Mouse (Mus musculus) left cerebral cortex, postnatal 4 days (tissue): ENCODE measurements around the gene Stk4. TPM values are rescaled to one million over a fixed set of nuclear protein-coding genes. Genes with fewer than 3 reads are reported as not detected.
"Not testable (repeated sequence)": the region's sequence is repeated elsewhere in the genome, so short reads cannot be mapped to it uniquely, and the experiment has no call there.

Experiments used
- DNase-seq: peaks from one replicate; pipeline ENCODE4 v3.0.0-alpha.2; 2022
- intact Hi-C: fragments of 180-260 bp; cut with DNase I; formaldehyde crosslinking; loops from one replicate; pipeline ENCODE4 v1.15.1; 2025
- total RNA-seq, 2 experiments: library from RNA; stranded (reverse); gene quantifications; 2 replicates each; pipeline ENCODE4 v1.2.3; 2021

Gene Stk4
- total RNA-seq = 10 to 100 TPM; 31.8 to 38.8 TPM

GRCm38 (mm10) chr2:164070142-164070764, at the start of gene Stk4:
Gene Stk4, plus strand, starts transcription at chr2:164070322.
- intact Hi-C loops = no loop called here
- peak; percentile 24 for DNase-seq

DNA sequence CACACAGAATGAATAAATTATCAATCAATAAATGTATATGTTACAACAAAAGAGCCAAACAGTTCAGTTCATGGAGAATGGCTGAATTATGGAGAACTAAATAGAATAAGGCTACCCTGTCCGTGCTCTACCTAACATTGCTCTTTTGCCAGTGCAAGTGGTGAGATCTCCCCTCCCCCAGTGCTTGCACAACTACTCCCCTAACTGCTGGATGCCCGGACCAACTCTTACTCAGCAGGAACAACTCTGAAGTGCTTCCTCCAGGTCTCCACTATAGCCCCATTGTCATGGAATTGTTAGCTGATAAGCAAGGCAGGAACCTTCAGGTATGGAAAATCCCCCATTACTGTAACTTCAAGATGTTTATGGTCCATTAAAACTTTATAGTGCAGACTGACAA, 48.0 kb upstream of the Stk4 start:
- intact Hi-C loops = no loop called here
- DNase-seq = no peak

DNA sequence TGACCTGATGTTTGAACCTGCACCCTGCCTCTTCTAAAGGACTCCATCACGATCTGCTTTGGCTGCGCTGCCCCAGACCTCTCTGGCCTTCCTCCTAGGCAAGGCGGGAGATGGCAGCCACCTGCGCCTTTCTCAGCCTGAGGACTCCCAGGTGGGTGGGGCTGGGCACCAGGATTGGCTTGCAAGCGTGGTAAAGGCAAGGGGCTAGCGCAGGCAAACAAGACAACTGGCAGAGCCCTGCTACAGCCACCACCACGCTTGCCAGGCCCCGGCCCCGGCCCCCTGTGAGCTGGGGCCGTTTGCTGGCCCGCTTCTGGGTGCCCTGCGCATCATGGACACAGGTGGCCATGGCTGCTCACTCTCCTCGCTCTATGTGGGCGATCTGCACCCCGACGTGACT, 45.0 kb upstream of the Stk4 start, which contains the start of gene Pabpc1l:
Pabpc1l (plus strand) TSS at position 301 of the 400 bp plus-strand sequence.
- intact Hi-C loops = no loop called here
- no peak for DNase-seq

GRCm38 (mm10) chr2:164031147-164031546, 39.0 kb upstream of the Stk4 start:
- intact Hi-C loops = no loop called here
- DNase-seq = no peak

DNA sequence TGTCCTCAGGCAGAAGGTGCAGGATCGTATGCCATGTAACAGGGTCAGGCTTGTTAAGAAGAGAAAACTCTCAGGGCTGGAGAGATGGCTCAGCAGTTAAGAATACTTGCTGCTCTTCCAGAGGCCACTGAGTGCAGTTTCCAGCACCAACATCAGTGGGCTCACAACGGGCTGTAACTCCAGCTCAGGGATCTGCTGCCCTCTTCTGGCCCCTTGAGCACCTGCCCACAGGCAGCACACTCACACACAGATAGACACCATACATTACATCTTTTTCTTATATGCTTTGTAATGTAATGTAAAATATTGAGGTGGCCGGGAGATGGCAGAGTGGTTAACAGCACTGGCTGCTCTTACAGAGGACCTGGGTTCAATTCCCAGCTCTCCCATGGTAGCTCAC, 37.1 kb upstream of the Stk4 start:
- intact Hi-C loops = no loop called here
- no peak for DNase-seq

DNA sequence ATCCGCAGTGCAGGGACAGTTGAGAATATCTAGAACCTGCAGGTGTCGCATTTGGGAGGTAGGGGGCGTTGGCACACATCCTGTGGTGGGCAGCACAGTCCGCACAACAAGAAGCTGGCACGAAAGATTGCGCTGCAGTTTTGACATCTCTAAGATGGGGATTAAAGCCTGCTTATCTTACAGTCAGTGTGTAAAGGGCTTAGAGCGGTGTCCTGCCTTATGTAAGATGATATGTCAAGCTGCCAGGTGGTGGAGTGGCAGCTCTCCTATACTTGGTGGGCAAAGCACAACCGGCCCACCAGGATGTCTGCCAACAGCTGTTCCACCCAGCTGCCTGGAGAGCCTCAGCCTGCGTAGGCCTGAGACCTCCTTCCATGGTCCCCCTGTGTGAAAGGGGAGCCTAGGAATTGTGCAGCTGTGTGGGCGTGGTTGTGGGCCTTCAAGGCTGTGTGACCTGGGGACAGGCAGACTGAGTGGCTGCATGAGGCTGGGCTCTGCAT, 33.6 kb upstream of the Stk4 start:
- intact Hi-C loops = no loop called here
- DNase-seq = peak; percentile 56

GRCm38 (mm10) chr2:164038407-164039028, 31.6 kb upstream of the Stk4 start:
- intact Hi-C loops = no loop called here
- DNase-seq = no peak

- intact Hi-C loops = no loop called here
- DNase-seq = no peak
These were observed 29.2 kb upstream of the Stk4 start for GRCm38 (mm10) chr2:164040949-164041348.

GRCm38 (mm10) chr2:164041523-164041922, 28.6 kb upstream of the Stk4 start:
- intact Hi-C loops = no loop called here
- no peak for DNase-seq

GRCm38 (mm10) chr2:164047197-164047690, 22.9 kb upstream of the Stk4 start:
- no peak for DNase-seq
- intact Hi-C loops = no loop called here

- no peak for DNase-seq
- intact Hi-C loops = no loop called here
These were observed 16.4 kb upstream of the Stk4 start for GRCm38 (mm10) chr2:164053767-164054166.

DNA sequence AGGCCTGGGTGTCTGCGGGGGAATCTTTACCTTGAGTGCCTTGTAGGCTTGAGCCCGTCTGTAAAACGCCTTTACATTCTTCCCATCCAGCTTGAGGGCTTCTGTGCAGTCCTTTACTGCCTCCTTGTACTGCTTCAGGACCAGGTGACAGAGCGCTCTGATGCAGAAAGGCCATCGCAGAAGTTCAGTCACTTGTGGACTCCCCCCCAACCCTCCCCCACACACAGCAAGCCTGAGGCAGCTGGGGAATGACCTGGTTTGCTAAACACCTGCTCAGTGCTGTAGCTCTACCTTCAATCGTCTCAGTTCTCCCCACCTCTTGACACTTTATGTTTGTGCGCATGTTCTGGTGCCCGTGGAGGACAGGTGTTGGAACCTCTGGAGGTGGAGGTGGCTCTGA, 15.5 kb upstream of the Stk4 start:
- intact Hi-C loops = no loop called here

GRCm38 (mm10) chr2:164059634-164060235, 10.4 kb upstream of the Stk4 start:
- intact Hi-C loops = no loop called here

More for the DNA sequence above, 15.5 kb upstream of the Stk4 start:
- no peak for DNase-seq

DNA sequence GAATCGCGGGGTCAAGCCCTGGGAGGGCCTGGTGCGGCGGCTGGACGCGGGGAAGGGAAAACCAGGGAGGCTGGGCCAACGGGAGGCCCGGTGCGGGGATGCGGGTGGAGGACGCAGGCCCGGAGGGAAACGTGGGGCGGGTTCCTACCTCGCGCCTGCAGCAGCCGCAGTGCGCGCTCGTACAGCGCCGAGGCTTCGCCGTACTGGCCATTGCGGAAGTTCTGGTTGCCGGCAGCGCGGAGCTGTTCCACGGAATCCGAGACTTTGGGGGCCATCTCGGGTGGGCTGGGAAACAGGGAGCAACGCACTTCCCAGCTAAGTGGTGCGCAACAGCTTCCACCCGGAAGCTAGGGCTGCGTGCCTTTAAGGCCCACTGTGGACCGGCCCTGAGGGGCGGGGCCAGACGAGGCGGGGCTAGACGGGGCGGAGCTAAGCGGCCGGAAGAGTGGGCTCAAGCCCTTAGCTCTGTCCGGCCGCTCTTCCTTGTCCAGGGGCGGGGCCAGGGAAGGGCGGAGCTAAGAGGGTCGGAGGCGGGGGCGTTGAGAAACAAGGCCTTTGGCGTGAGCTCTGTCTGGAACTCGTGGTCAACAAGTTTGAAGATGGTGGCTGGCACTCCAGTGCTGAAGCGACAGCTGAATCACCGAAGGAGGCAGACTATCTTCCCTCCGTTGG, 779 bp downstream of the Stk4 start, which contains the start of gene Tomm34:
Tomm34 (minus strand) TSS at position 405 of the 672 bp plus-strand sequence.
- DNase-seq = peak; percentile 96
- intact Hi-C loops = no loop called here

More at GRCm38 (mm10) chr2:164059634-164060235, 10.4 kb upstream of the Stk4 start:
- no peak for DNase-seq

GRCm38 (mm10) chr2:164071437-164071820, 1.3 kb downstream of the Stk4 start:
- DNase-seq, intact Hi-C loops: not testable (repeated sequence)

- DNase-seq = no peak
- intact Hi-C loops = no loop called here
These were observed 2.0 kb downstream of the Stk4 start for GRCm38 (mm10) chr2:164072109-164072508.

GRCm38 (mm10) chr2:164073120-164073519, 3.0 kb downstream of the Stk4 start:
- intact Hi-C loops = no loop called here
- no peak for DNase-seq

DNA sequence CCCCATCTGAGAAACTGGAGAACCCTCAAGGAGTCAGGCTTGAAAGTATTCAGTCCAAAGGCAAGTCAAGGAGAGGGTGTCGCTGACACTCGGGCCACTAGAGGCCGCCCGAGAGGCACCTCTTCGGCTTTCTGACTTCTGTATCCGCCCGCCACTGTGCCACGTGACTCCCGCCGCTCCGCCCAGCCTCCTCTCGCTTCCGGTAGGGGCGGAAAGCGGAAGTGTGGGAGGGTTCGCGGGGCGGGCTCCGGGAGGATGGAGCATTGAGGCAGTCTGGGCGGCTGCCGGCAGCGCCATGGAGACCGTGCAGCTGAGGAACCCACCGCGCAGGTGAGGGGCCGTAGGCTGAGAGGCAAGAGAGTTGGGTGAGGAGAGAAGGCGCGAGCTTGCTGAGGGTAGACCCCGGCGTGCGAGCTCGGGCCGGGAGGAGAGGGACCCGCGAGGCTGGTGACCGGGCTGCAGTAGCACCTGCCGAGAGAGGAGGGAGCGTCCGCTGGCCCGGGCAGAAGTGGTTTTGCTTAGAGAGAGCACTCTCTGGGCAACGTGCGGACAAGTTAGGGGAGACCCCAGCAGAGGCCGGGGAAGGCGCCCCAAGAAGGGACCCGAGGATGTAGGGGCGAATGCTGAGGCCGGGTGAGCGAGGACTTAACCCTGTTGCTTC, 3.9 kb downstream of the Stk4 start:
- intact Hi-C loops = no loop called here
- peak; percentile 98 for DNase-seq

DNA sequence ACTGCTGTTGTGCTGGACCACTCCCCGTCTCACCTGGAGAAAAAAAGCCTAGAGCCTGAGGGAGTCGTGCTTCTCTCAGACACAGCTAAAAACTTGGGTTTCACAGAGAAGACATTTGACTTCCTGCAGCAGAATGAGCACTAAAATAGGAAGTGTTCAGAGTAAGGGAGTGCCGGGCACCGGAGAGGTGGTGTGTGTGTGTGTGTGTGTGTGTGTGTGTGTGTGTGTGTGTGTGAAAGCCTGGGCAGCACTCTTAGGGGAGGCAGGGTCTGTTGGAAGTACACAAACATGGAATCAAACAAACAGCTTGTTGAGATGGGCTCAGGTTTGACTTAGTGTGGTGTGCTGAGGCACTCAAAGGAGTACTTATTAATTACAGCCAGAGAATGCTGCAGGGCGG, 5.0 kb downstream of the Stk4 start:
- no peak for DNase-seq
- intact Hi-C loops = no loop called here

GRCm38 (mm10) chr2:164076874-164077425, 6.8 kb downstream of the Stk4 start:
- DNase-seq = no peak
- intact Hi-C loops = no loop called here
